Mouse (Mus musculus) intestine, embryonic 15.5 days (tissue): ENCODE measurements at regions not wholly inside any gene's neighbourhood (a gene's known extent, or its start where the extent isn't known, plus 50 kb on each side); places are given as distances from the start of the nearest gene placed in this dataset.

Experiments used
- ATAC-seq: fragments of 200-750 bp; cut with Nextera tagmentation; 2 replicates; pipeline ENCODE4 v1.8.0; 2017; ENCODE audit warnings: moderate TSS enrichment, moderate library complexity
- H3K27ac ChIP-seq: fragments of 300-500 bp; sonication (generic); 2 replicates; pipeline ENCODE4 v1.5.1; 2015; ENCODE audit warnings: mild to moderate bottlenecking, inconsistent platforms
- H3K27me3 ChIP-seq: fragments of 300-500 bp; sonication (generic); replicated peaks from 2 replicates; pipeline ENCODE4 v1.6.1; 2015; ENCODE audit warnings: inconsistent platforms
- H3K36me3 ChIP-seq: fragments of 300-500 bp; sonication (generic); 2 replicates; pipeline ENCODE4 v1.6.1; 2015; ENCODE audit warnings: inconsistent platforms
- H3K4me1 ChIP-seq: fragments of 300-500 bp; sonication (generic); replicated peaks from 2 replicates; pipeline ENCODE4 v1.6.1; 2015; ENCODE audit warnings: inconsistent platforms
- H3K4me2 ChIP-seq: fragments of 300-500 bp; sonication (generic); replicated peaks from 2 replicates; pipeline ENCODE4 v1.6.1; 2015; ENCODE audit warnings: mild to moderate bottlenecking, inconsistent platforms
- H3K4me3 ChIP-seq: fragments of 300-500 bp; sonication (generic); replicated peaks from 2 replicates; pipeline ENCODE4 v1.5.1; 2015; ENCODE audit warnings: inconsistent platforms
- H3K9ac ChIP-seq: fragments of 300-500 bp; sonication (generic); 2 replicates; pipeline ENCODE4 v1.6.1; 2015; ENCODE audit warnings: inconsistent platforms
- H3K9me3 ChIP-seq: fragments of 300-500 bp; sonication (generic); 2 replicates; pipeline ENCODE4 v1.6.1; 2016; ENCODE audit warnings: inconsistent platforms
- WGBS: fragments of 180-500 bp; shearing (Covaris S2); methylation state at CpG from one replicate; pipeline ENCODE4 v1.1.7; 2015; 5-methylcytosine and 5-hydroxymethylcytosine counted together

GRCm38 (mm10) chr8:79828763-79829542, 117.3 kb downstream of the Anapc10 start:
- Histone ChIP-seq H3K4me2 (peak overlapping the region; percentile 12; the same call in 1 of the 2 replicates), H3K4me3 (no peak overlapping the region), H3K9me3 (no peaks in the 10 kb centered on the region), H3K27ac (no peak overlapping the region), H3K9ac (no peak overlapping the region), H3K27me3 (no peaks in the 10 kb centered on the region), H3K4me1 (no peaks in the 10 kb centered on the region), H3K36me3 (no peaks in the 10 kb centered on the region)
- WGBS: 47% methylated on average over 8 of the region's 8 CpGs
- ATAC-seq: no peak

DNA sequence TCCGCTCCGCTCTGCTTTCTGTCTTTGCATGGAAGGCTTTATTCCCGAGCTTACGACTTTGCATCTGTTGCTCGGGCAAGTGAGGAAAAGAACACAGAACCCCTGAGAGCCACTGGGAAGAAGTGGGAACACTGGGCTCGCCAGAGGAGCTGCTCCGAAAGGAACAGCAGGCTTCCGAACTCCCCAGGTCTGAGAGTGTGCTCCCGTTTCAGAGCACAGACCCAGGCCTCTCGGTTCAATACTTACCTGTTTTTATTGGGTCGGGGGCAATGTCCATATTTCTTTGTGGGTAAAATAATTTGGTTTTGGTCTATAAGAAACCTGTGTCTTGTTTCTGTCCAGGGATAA, 117.9 kb downstream of the Anapc10 start:
- Histone ChIP-seq H3K4me2 (peak overlapping the region; percentile 12; the same call in 1 of the 2 replicates), H3K27ac (no peak overlapping the region), H3K9ac (no peak overlapping the region), H3K9me3 (no peaks in the 10 kb centered on the region), H3K4me3 (no peak overlapping the region), H3K36me3 (no peaks in the 10 kb centered on the region), H3K4me1 (no peaks in the 10 kb centered on the region), H3K27me3 (no peaks in the 10 kb centered on the region)
- no peak for ATAC-seq
- WGBS: 57% methylated on average over 11 of the region's 11 CpGs

GRCm38 (mm10) chr8:79829941-79830633, 118.5 kb downstream of the Anapc10 start:
- no peak overlapping the region for H3K4me3 ChIP-seq
- H3K9ac ChIP-seq: no peak overlapping the region
- no peaks in the 10 kb centered on the region for H3K36me3 ChIP-seq
- no peaks in the 10 kb centered on the region for H3K4me1 ChIP-seq
- ATAC-seq: no peak
- no peak overlapping the region for H3K27ac ChIP-seq
- H3K4me2 ChIP-seq: peak overlapping the region; percentile 40
- 50% methylated on average over 19 of the region's 19 CpGs for WGBS
- H3K9me3 ChIP-seq: no peaks in the 10 kb centered on the region
- H3K27me3 ChIP-seq: no peaks in the 10 kb centered on the region

DNA sequence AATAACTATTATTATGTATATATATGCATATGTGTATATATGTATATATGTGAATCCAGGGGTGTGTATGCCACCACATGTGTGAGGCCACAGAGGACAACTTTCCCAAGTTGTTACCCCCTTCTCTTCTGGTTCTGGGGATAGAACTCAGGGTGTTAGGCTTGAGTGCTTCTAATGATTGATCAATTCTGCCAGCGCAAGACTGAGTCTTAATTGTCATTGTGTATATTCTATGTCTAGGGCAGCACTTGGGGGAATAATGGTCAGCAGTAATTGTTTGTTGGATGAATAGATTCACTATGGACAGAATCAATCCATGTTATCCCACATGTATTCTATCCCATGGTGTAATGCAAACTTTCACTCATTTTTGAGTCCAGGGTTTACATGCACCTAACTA, 127.3 kb downstream of the Anapc10 start:
- H3K27me3 ChIP-seq: no peaks in the 10 kb centered on the region
- no peaks in the 10 kb centered on the region for H3K36me3 ChIP-seq
- ATAC-seq: no peak
- no peaks in the 10 kb centered on the region for H3K4me1 ChIP-seq
- no peak overlapping the region for H3K9ac ChIP-seq
- H3K4me3 ChIP-seq: no peak overlapping the region
- H3K9me3 ChIP-seq: no peaks in the 10 kb centered on the region
- WGBS: 88% methylated on average over 1 of the region's 1 CpGs
- no peak overlapping the region for H3K27ac ChIP-seq
- H3K4me2 ChIP-seq: no peak overlapping the region

DNA sequence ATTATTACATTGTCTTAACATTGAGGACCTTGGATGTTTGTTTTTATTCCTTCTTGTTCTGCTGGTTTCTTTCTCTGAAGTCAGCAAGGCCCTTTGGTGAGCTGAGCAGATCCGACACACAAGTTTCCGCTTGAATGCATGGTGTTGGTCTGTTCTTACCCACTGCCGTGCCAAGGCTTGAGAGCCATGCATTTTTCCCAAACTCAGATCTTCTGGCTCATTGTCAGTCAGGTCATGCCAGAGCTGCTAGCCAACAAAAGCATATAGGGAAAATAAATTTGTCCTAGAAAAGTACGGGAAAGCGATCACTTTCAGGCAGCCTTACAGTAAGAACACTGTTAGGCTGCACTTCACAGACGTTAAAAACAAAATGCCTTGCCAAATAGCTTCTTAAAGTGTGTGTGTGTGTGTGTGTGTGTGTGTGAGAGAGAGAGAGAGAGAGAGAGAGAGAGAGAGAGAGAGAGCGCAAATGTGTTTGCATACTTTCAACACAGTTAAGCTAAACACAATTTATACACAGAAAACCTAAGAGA, 138.4 kb downstream of the Anapc10 start:
- Histone ChIP-seq H3K4me3 (no peak overlapping the region), H3K27me3 (no peaks in the 10 kb centered on the region), H3K4me2 (no peak overlapping the region), H3K4me1 (no peaks in the 10 kb centered on the region), H3K36me3 (no peaks in the 10 kb centered on the region), H3K27ac (no peak overlapping the region), H3K9me3 (no peaks in the 10 kb centered on the region), H3K9ac (no peak overlapping the region)
- 66% methylated on average over 7 of the region's 7 CpGs for WGBS
- no peak for ATAC-seq

- WGBS: 64% methylated on average over 6 of the region's 6 CpGs
- Histone ChIP-seq H3K9me3 (no peaks in the 10 kb centered on the region), H3K4me1 (no peaks in the 10 kb centered on the region), H3K9ac (no peak overlapping the region), H3K27ac (no peak overlapping the region), H3K36me3 (no peaks in the 10 kb centered on the region), H3K4me3 (no peak overlapping the region), H3K4me2 (no peak overlapping the region), H3K27me3 (no peaks in the 10 kb centered on the region)
- ATAC-seq: no peak
These were observed 138.9 kb downstream of the Anapc10 start for GRCm38 (mm10) chr8:79850519-79850918.

DNA sequence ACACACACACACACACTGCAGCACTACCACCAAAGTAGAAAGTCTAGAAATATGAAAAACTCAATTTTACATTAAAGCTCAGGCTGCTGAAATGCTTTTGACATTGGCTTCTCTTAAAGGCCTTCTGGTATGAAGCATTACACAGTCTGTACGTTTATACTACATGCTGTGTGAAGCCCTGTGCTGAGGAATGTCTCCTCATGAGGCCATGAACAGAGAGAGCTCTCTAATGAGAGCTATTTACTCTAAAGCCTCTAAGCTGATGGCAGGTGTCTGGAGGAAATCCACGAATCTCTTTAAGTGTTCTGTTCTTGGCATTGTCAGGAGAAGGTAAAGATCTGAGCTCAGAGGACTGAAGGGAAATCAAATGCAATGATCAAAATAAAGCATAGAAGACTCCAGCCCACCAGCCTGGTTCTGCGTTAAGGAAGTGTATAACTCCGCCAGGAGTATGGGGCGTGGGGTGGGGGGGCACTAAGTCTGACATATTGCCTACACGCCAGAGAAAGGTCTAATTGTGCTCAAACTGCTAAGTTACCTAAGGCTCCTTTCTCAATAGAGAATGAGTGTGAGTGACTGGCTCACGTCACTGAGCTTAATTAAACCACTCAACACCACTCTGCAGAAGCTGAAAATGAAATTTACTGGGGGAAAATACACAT, 160.9 kb downstream of the Anapc10 start:
- Histone ChIP-seq H3K36me3 (no peaks in the 10 kb centered on the region), H3K27ac (no peak overlapping the region), H3K4me3 (no peak overlapping the region), H3K4me1 (no peaks in the 10 kb centered on the region), H3K27me3 (no peaks in the 10 kb centered on the region), H3K4me2 (no peak overlapping the region), H3K9me3 (no peaks in the 10 kb centered on the region), H3K9ac (no peak overlapping the region)
- 62% methylated on average over 7 of the region's 7 CpGs for WGBS
- ATAC-seq: no peak

- H3K4me2 ChIP-seq: no peak overlapping the region
- H3K4me1 ChIP-seq: no peaks in the 10 kb centered on the region
- H3K9ac ChIP-seq: no peak overlapping the region
- WGBS: 69% methylated on average over 6 of the region's 6 CpGs
- no peak overlapping the region for H3K4me3 ChIP-seq
- no peak for ATAC-seq
- no peaks in the 10 kb centered on the region for H3K27me3 ChIP-seq
- H3K36me3 ChIP-seq: no peaks in the 10 kb centered on the region
- no peak overlapping the region for H3K27ac ChIP-seq
- no peaks in the 10 kb centered on the region for H3K9me3 ChIP-seq
These were observed 149.8 kb downstream of the Hhip start for GRCm38 (mm10) chr8:79907971-79908370.
